8 mouse cellular contexts compared by ENCODE assay signal in the genomic region with DNA sequence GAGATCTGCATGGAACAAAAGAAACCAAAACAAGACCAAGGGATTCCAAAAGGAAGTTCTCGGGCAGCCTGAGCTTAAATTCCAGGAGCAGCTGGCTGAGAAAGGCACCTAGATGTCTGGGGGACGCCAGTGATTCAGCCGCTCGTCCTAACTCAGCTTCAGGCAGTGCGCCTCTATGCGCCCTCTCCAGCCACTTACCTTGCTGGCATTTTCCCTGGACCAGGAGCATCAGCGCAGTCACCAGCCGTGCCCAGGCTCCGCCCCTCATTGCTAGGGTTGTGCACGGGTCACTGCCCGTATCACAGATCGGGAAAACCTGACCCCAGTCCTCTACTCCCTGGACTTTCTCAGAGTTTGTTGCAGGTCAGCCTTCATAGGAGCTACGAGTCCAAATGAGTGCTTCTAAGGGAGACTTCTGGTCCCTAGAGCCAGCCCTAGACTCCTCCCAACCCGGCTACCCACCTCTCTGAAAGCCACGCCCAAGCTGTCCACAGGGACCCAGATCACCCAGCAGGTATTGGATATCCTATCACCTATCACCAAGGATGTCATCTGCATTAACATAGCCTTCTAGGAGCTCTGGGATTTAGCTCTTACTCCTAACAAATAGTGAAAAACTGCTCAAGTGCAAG. TPM values are rescaled to one million over a fixed set of nuclear protein-coding genes. Genes with fewer than 3 reads are reported as not detected.
DNase-seq lines count a peak whose midpoint lies in the region; ATAC-seq lines count a peak whose summit lies in the region.

A gene (minus strand): TSS at position 370 of the 632 bp plus-strand sequence.

- H3K9ac ChIP-seq in liver, embryonic 11.5 days (ENCODE audit: low read depth, low read length), result no peak within 1 kb of the TSS
- H3K9ac ChIP-seq in forebrain, embryonic 11.5 days (ENCODE audit: low read length), result 0 out of 2 replicates have a peak within 1 kb of the TSS, but pooled peaks have one; percentile 12
- no peak within 1 kb of the TSS for H3K9ac ChIP-seq in stomach, embryonic 14.5 days (replicated peaks; ENCODE audit: low read depth, low read length)

- no peaks in the 10 kb centered on the region for H3K4me1 ChIP-seq in liver, embryonic 11.5 days (replicated peaks; ENCODE audit: control insufficient read depth, insufficient read depth, low read length)
- H3K4me1 ChIP-seq in forebrain, embryonic 11.5 days (replicated peaks; ENCODE audit: control insufficient read depth, insufficient read depth, low read length), result no peaks in the 10 kb centered on the region
- H3K4me1 ChIP-seq in limb, embryonic 10.5 days, result peaks cover 6% of the 10 kb centered on the region; the same call in 1 of the 2 replicates
- 0 out of 2 replicates have a peak, but pooled peaks cover 4% of the 10 kb centered on the region for H3K4me1 ChIP-seq in stomach, embryonic 14.5 days (ENCODE audit: control insufficient read depth, insufficient read depth, low read length)

- H3K9me3 ChIP-seq in liver, embryonic 11.5 days (ENCODE audit: control insufficient read depth, low read length), result no peaks in the 10 kb centered on the region
- no peaks in the 10 kb centered on the region for H3K9me3 ChIP-seq in forebrain, embryonic 11.5 days (ENCODE audit: control insufficient read depth, low read length)
- H3K9me3 ChIP-seq in limb, embryonic 10.5 days (replicated peaks), result no peaks in the 10 kb centered on the region
- H3K9me3 ChIP-seq in stomach, embryonic 14.5 days (ENCODE audit: control insufficient read depth, low read depth, low read length), result no peaks in the 10 kb centered on the region

- no peak for ATAC-seq in liver, embryonic 11.5 days (replicated peaks; ENCODE audit: low FRiP score)
- ATAC-seq in forebrain, embryonic 11.5 days (replicated peaks; ENCODE audit: low FRiP score), result peak; percentile 58; the same call in 1 of the 2 replicates
- 0 out of 2 replicates have a peak, but pooled peaks have one; percentile 18 for ATAC-seq in stomach, embryonic 14.5 days (ENCODE audit: insufficient number of reproducible peaks, insufficient read depth, low FRiP score, low read depth)

- no peak within 1 kb of the TSS for H3K27ac ChIP-seq in liver, embryonic 11.5 days (ENCODE audit: low read depth, low read length)
- H3K27ac ChIP-seq in forebrain, embryonic 11.5 days (ENCODE audit: low read depth, low read length), result no peak within 1 kb of the TSS
- no peak within 1 kb of the TSS for H3K27ac ChIP-seq in limb, embryonic 10.5 days
- H3K27ac ChIP-seq in stomach, embryonic 14.5 days (ENCODE audit: low read length), result no peak within 1 kb of the TSS

- peak within 1 kb of the TSS; percentile 52 for H3K4me2 ChIP-seq in liver, embryonic 11.5 days
- H3K4me2 ChIP-seq in forebrain, embryonic 11.5 days (ENCODE audit: low read depth, low read length, severe bottlenecking), result peak within 1 kb of the TSS; percentile 43
- peak within 1 kb of the TSS; percentile 37 for H3K4me2 ChIP-seq in stomach, embryonic 14.5 days (replicated peaks; ENCODE audit: low read depth, low read length)

- no peak within 1 kb of the TSS for H3K4me3 ChIP-seq in liver, embryonic 11.5 days (ENCODE audit: low read depth, low read length)
- peak within 1 kb of the TSS; percentile 10; the same call in 1 of the 2 replicates for H3K4me3 ChIP-seq in forebrain, embryonic 11.5 days (ENCODE audit: low read depth, low read length)
- H3K4me3 ChIP-seq in limb, embryonic 10.5 days, result peak within 1 kb of the TSS; percentile 39
- H3K4me3 ChIP-seq in stomach, embryonic 14.5 days (ENCODE audit: low read depth, low read length), result peak within 1 kb of the TSS; percentile 20; the same call in 1 of the 2 replicates

- 36% methylated on average over 15 of the region's 15 CpGs for WGBS in liver, embryonic 11.5 days
- WGBS in forebrain, embryonic 11.5 days, result 24% methylated on average over 15 of the region's 15 CpGs
- WGBS in limb, embryonic 10.5 days, result 33% methylated on average over 15 of the region's 15 CpGs
- 33% methylated on average over 15 of the region's 15 CpGs for WGBS in stomach, embryonic 14.5 days

- DNase-seq in liver, embryonic 11.5 days (ENCODE audit: low spot score), result no peak
- DNase-seq in liver, result no peak
- peak; percentile 51 for DNase-seq in forebrain, embryonic 11.5 days (ENCODE audit: low spot score)
- DNase-seq in limb, embryonic 10.5 days (ENCODE audit: low spot score), result peak; percentile 31
- no peak for DNase-seq in ovary, postnatal 10 days (ENCODE audit: low spot score)
- no peak for DNase-seq in c-Kit-positive CD71-positive TER-119-positive erythroid progenitor cells, embryonic 14.5 days (ENCODE audit: low spot score)
- no peak for DNase-seq in urinary bladder, postnatal 10 days (ENCODE audit: low spot score)

- no peaks in the 10 kb centered on the region for H3K27me3 ChIP-seq in liver, embryonic 11.5 days (replicated peaks; ENCODE audit: control insufficient read depth, insufficient read depth, low read length)
- no peaks in the 10 kb centered on the region for H3K27me3 ChIP-seq in forebrain, embryonic 11.5 days (ENCODE audit: control insufficient read depth, insufficient read depth, low read length)
- no peaks in the 10 kb centered on the region for H3K27me3 ChIP-seq in limb, embryonic 10.5 days (ENCODE audit: low read depth, poor library complexity, severe bottlenecking)
- H3K27me3 ChIP-seq in stomach, embryonic 14.5 days (ENCODE audit: control insufficient read depth, insufficient read depth, low read length), result no peaks in the 10 kb centered on the region

- no peaks in the 10 kb centered on the region for H3K36me3 ChIP-seq in liver, embryonic 11.5 days (ENCODE audit: control insufficient read depth, insufficient read depth, low read length)
- H3K36me3 ChIP-seq in forebrain, embryonic 11.5 days (ENCODE audit: control insufficient read depth, insufficient read depth, low read length), result no peaks in the 10 kb centered on the region
- H3K36me3 ChIP-seq in limb, embryonic 10.5 days, result no peaks in the 10 kb centered on the region
- H3K36me3 ChIP-seq in stomach, embryonic 14.5 days (ENCODE audit: control insufficient read depth, insufficient read depth, low read length), result no peaks in the 10 kb centered on the region

RNA-seq across cellular contexts. Expression of the gene that starts here (rescaled TPM):
- polyA plus RNA-seq in liver, embryonic 11.5 days (2014; fragmentation: Nextera tagmentation; extraction: Ambion mirVana), result 0.18 TPM in 1 of 2 replicates, not detected in the other
- polyA plus RNA-seq in forebrain, embryonic 11.5 days (2014; fragmentation: Nextera tagmentation; extraction: Ambion mirVana), result not detected in 2 replicates
- polyA plus RNA-seq in limb, embryonic 10.5 days (2016; fragmentation: Nextera tagmentation; extraction: Ambion mirVana), result 0.44 and 0.55 TPM in 2 replicates
- not detected in 2 replicates for polyA plus RNA-seq in stomach, embryonic 14.5 days (2014; fragmentation: Nextera tagmentation; extraction: Ambion mirVana)

Comparison
In these comparisons a context has a peak if more than half of its experiments do, and no peak if none do; other contexts are left out.
1. Peak in DNase-seq, ATAC-seq, H3K4me3 ChIP-seq, H3K9ac ChIP-seq and H3K4me2 ChIP-seq in forebrain, embryonic 11.5 days; RNA of the gene not detected or under 1 TPM.
2. Peak in DNase-seq and H3K4me3 ChIP-seq in limb, embryonic 10.5 days; RNA of the gene not detected or under 1 TPM.
3. Peak in ATAC-seq, H3K4me3 ChIP-seq and H3K4me2 ChIP-seq in stomach, embryonic 14.5 days; RNA of the gene not detected or under 1 TPM.